Mouse (Mus musculus): ENCODE results near the gene Defb45.

DNA sequence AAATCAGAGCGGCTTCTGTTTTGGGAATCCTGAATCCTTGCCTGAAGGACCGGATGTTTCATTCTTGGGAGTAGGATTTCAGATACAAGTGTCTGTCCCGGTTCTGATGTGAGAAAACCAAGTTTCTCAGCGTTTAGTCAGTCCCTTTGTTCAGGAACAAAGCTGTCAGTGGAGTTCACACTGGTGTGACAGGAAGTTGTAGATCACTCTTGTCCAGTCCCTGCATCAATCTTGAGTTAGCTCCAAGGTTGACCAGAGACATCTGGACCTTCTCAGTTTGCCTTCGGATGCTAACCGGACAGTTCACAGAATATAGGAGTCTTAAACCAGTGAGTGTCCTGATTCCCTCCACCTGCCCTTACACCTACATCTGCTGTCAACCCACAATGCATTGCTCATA, 8.5 kb upstream of the Defb45 start:
- TF ChIP-seq POLR2A (IDR thresholded peaks at IDR 0.05; ENCODE audit: extremely low read depth, insufficient read depth, low read length) (no peak), CTCF (IDR thresholded peaks at IDR 0.05; ENCODE audit: extremely low read depth, insufficient read depth, low read length) (no peak)

All from cortical plate, adult 2 months (tissue).